Mouse (Mus musculus) kidney, embryonic 14.5 days (tissue): ENCODE data around the gene Ak8. TPM values are rescaled to one million over a fixed set of nuclear protein-coding genes. Genes with fewer than 3 reads are reported as not detected.

ENCODE experiments used
- ATAC-seq: fragments of 200-750 bp; cut with Nextera tagmentation; 2 replicates; pipeline ENCODE4 v1.8.0; 2017; ENCODE audit warnings: moderate number of reproducible peaks, mild to moderate bottlenecking, moderate TSS enrichment, moderate library complexity; ENCODE audit not compliant: low FRiP score, low TSS enrichment
- H3K27ac ChIP-seq: fragments of 300-500 bp; sonication (generic); 2 replicates; pipeline ENCODE4 v1.5.1; 2014; ENCODE audit warnings: low read depth, mild to moderate bottlenecking, low read length, moderate library complexity, mixed read lengths
- H3K27me3 ChIP-seq: fragments of 300-500 bp; sonication (generic); 2 replicates; pipeline ENCODE4 v1.6.1; 2014; ENCODE audit warnings: mild to moderate bottlenecking, low read length; ENCODE audit not compliant: control insufficient read depth, insufficient read depth
- H3K36me3 ChIP-seq: fragments of 300-500 bp; sonication (generic); 2 replicates; pipeline ENCODE4 v1.6.1; 2014; ENCODE audit warnings: low read length, mixed read lengths; ENCODE audit not compliant: control insufficient read depth, insufficient read depth
- H3K4me1 ChIP-seq: fragments of 300-500 bp; sonication (generic); 2 replicates; pipeline ENCODE4 v1.6.1; 2014; ENCODE audit warnings: low read length, mixed read lengths; ENCODE audit not compliant: control insufficient read depth, insufficient read depth
- H3K4me2 ChIP-seq: fragments of 300-500 bp; sonication (generic); replicated peaks from 2 replicates; pipeline ENCODE4 v1.6.1; 2014; ENCODE audit warnings: low read depth, mild to moderate bottlenecking, low read length
- H3K4me3 ChIP-seq: fragments of 300-500 bp; sonication (generic); 2 replicates; pipeline ENCODE4 v1.5.1; 2014; ENCODE audit warnings: mild to moderate bottlenecking, low read length
- H3K9ac ChIP-seq: fragments of 300-500 bp; sonication (generic); 2 replicates; pipeline ENCODE4 v1.6.1; 2014; ENCODE audit warnings: low read depth, mild to moderate bottlenecking, low read length, moderate library complexity
- H3K9me3 ChIP-seq: fragments of 300-500 bp; sonication (generic); 2 replicates; pipeline ENCODE4 v1.6.1; 2016; ENCODE audit warnings: low read length; ENCODE audit not compliant: control insufficient read depth
- WGBS: fragments of 180-500 bp; shearing (Covaris S2); extraction: QIAGEN DNeasy Blood & Tissue Kit; methylation state at CpG from one replicate; pipeline ENCODE4 v1.1.7; 2014; 5-methylcytosine and 5-hydroxymethylcytosine counted together
- polyA plus RNA-seq: library from polyadenylated mRNA; unstranded; fragments of >200 nt; fragmentation: Nextera tagmentation; extraction: Ambion mirVana; gene quantifications from 2 replicates; pipeline ENCODE4 v1.2.1, GENCODE M21; 2014

Gene Ak8
- polyA plus RNA-seq, 1 experiment from 2014 or later = 0.97 TPM

- peaks cover 18% of the 10 kb centered on the region; the same call in 1 of the 2 replicates for H3K27me3 ChIP-seq
- H3K9me3 ChIP-seq = no peaks in the 10 kb centered on the region
- no peak overlapping the region for H3K4me2 ChIP-seq
- WGBS = 87% methylated on average over 2 of the region's 2 CpGs
- H3K4me1 ChIP-seq = peaks cover 11% of the 10 kb centered on the region
- no peak overlapping the region for H3K9ac ChIP-seq
- no peak overlapping the region for H3K4me3 ChIP-seq
- no peaks in the 10 kb centered on the region for H3K36me3 ChIP-seq
- no peak overlapping the region for H3K27ac ChIP-seq
- no peak for ATAC-seq
Observed at GRCm38 (mm10) chr2:28747705-28748104, 47.7 kb downstream of the Ak8 start.

- no peak for ATAC-seq
- H3K4me1 ChIP-seq = peaks cover 11% of the 10 kb centered on the region
- peak overlapping the region; percentile 60 for H3K4me2 ChIP-seq
- H3K9me3 ChIP-seq = no peaks in the 10 kb centered on the region
- H3K27me3 ChIP-seq = peaks cover 31% of the 10 kb centered on the region; the same call in 1 of the 2 replicates
- WGBS = under 1% methylated on average over 17 of the region's 17 CpGs
- H3K9ac ChIP-seq = peak overlapping the region; percentile 40; the same call in 1 of the 2 replicates
- H3K27ac ChIP-seq = no peak overlapping the region
- no peaks in the 10 kb centered on the region for H3K36me3 ChIP-seq
- peak overlapping the region; percentile 42 for H3K4me3 ChIP-seq
Observed at GRCm38 (mm10) chr2:28751186-28751585, 51.2 kb downstream of the Ak8 start.

- H3K4me2 ChIP-seq = peak overlapping the region; percentile 60
- ATAC-seq = 0 out of 2 replicates have a peak, but pooled peaks have one; percentile 17
- WGBS = 9% methylated on average over 17 of the region's 17 CpGs
- peak overlapping the region; percentile 32; the same call in 1 of the 2 replicates for H3K9ac ChIP-seq
- H3K27me3 ChIP-seq = peaks cover 31% of the 10 kb centered on the region; the same call in 1 of the 2 replicates
- peak overlapping the region; percentile 42 for H3K4me3 ChIP-seq
- H3K27ac ChIP-seq = no peak overlapping the region
- H3K36me3 ChIP-seq = no peaks in the 10 kb centered on the region
- H3K9me3 ChIP-seq = no peaks in the 10 kb centered on the region
- peaks cover 11% of the 10 kb centered on the region for H3K4me1 ChIP-seq
Observed at GRCm38 (mm10) chr2:28751658-28752057, 51.7 kb downstream of the Ak8 start.

- no peak overlapping the region for H3K27ac ChIP-seq
- H3K9ac ChIP-seq = 0 out of 2 replicates have a peak overlapping the region, but pooled peaks have one; percentile 0
- no peak for ATAC-seq
- peaks cover 11% of the 10 kb centered on the region for H3K4me1 ChIP-seq
- H3K4me2 ChIP-seq = no peak overlapping the region
- H3K36me3 ChIP-seq = no peaks in the 10 kb centered on the region
- no peak overlapping the region for H3K4me3 ChIP-seq
- H3K27me3 ChIP-seq = peaks cover 31% of the 10 kb centered on the region; the same call in 1 of the 2 replicates
- 43% methylated on average over 8 of the region's 8 CpGs for WGBS
- H3K9me3 ChIP-seq = no peaks in the 10 kb centered on the region
Observed at GRCm38 (mm10) chr2:28752388-28752787, 52.4 kb downstream of the Ak8 start.

GRCm38 (mm10) chr2:28755451-28755850 is 55.5 kb downstream of the Ak8 start:
- Histone ChIP-seq H3K4me3 (no peak overlapping the region), H3K4me2 (no peak overlapping the region), H3K9me3 (no peaks in the 10 kb centered on the region), H3K9ac (no peak overlapping the region), H3K27me3 (peaks cover 22% of the 10 kb centered on the region; the same call in 1 of the 2 replicates), H3K27ac (no peak overlapping the region), H3K4me1 (peaks cover 11% of the 10 kb centered on the region), H3K36me3 (no peaks in the 10 kb centered on the region)
- WGBS = 7% methylated on average over 7 of the region's 7 CpGs
- no peak for ATAC-seq

GRCm38 (mm10) chr2:28756201-28756600 is 56.2 kb downstream of the Ak8 start:
- Histone ChIP-seq H3K4me1 (peaks cover 5% of the 10 kb centered on the region; the same call in 1 of the 2 replicates), H3K9ac (no peak overlapping the region), H3K9me3 (no peaks in the 10 kb centered on the region), H3K4me2 (no peak overlapping the region), H3K36me3 (no peaks in the 10 kb centered on the region), H3K27ac (no peak overlapping the region), H3K4me3 (no peak overlapping the region), H3K27me3 (peaks cover 15% of the 10 kb centered on the region; the same call in 1 of the 2 replicates)
- 0 out of 2 replicates have a peak, but pooled peaks have one; percentile 15 for ATAC-seq
- 36% methylated on average over 4 of the region's 4 CpGs for WGBS

- H3K9ac ChIP-seq = no peak overlapping the region
- no peaks in the 10 kb centered on the region for H3K9me3 ChIP-seq
- 0 out of 2 replicates have a peak, but pooled peaks cover 2% of the 10 kb centered on the region for H3K4me1 ChIP-seq
- H3K27ac ChIP-seq = no peak overlapping the region
- peaks cover 6% of the 10 kb centered on the region; the same call in 1 of the 2 replicates for H3K27me3 ChIP-seq
- no peak for ATAC-seq
- no peaks in the 10 kb centered on the region for H3K36me3 ChIP-seq
- H3K4me3 ChIP-seq = no peak overlapping the region
- no peak overlapping the region for H3K4me2 ChIP-seq
- WGBS = 54% methylated on average over 4 of the region's 4 CpGs
Observed at GRCm38 (mm10) chr2:28759441-28759840, 59.5 kb downstream of the Ak8 start.

- H3K27me3 ChIP-seq = no peaks in the 10 kb centered on the region; the same call in 1 of the 2 replicates
- no peaks in the 10 kb centered on the region for H3K36me3 ChIP-seq
- 75% methylated on average over 4 of the region's 4 CpGs for WGBS
- H3K27ac ChIP-seq = no peak overlapping the region
- H3K9me3 ChIP-seq = no peaks in the 10 kb centered on the region
- peaks cover 14% of the 10 kb centered on the region for H3K4me1 ChIP-seq
- H3K4me2 ChIP-seq = no peak overlapping the region
- ATAC-seq = no peak
- no peak overlapping the region for H3K4me3 ChIP-seq
- no peak overlapping the region for H3K9ac ChIP-seq
Observed at GRCm38 (mm10) chr2:28766590-28766989, 66.6 kb downstream of the Ak8 start.

GRCm38 (mm10) chr2:28767041-28767440 is 67.1 kb downstream of the Ak8 start:
- Histone ChIP-seq H3K36me3 (no peaks in the 10 kb centered on the region), H3K9ac (no peak overlapping the region), H3K9me3 (no peaks in the 10 kb centered on the region), H3K4me2 (no peak overlapping the region), H3K4me1 (peaks cover 14% of the 10 kb centered on the region), H3K27me3 (no peaks in the 10 kb centered on the region; the same call in 1 of the 2 replicates), H3K4me3 (no peak overlapping the region), H3K27ac (no peak overlapping the region)
- ATAC-seq = no peak
- WGBS = 85% methylated on average over 2 of the region's 2 CpGs
